Mouse (Mus musculus): ENCODE measurements around the gene Plin3.

Gene Plin3

DNA sequence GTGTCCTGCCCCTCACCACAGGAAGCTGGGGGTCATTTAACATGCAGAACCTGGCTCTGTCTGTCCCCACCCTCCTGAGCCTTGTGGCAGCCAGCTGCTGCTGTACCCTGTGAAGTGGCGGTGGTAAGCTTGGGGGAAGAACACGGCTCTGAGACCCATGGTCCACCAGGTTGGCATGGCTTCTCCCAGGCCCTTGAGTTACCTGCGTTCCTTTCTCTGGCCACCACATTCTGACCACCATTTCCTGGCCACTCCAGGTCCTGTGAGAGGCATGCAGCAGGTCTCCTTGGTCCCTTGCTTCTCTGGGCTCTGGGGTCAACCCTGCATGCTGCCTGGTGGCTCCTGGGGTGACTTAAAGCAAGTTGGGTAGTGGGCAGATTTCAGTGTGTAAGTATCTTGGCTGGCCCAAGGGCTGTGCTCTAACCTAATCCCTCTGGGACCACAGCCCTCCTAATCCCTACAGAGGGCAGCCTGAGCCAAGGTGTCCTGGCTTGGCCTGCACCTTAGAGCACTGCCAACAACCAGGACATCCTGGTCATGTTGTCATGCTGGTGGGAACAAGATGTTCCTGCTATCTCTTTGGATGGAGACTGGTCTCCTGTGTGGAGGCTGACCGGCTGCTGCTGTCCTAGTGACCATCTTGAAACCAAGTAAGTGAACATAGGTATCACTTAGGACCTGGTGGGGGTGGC lies at the start of gene Plin3:
Gene Plin3, minus strand, starts transcription at position 343 of the 692 bp plus-strand sequence.
- CTCF ChIA-PET = interaction anchor here (0.7 to 0.8 kb wide), 2 partner anchors 11 to 171 kb away, joined by 3 to 4 read pairs; partner anchors contain the start of gene Lrg1

DNA sequence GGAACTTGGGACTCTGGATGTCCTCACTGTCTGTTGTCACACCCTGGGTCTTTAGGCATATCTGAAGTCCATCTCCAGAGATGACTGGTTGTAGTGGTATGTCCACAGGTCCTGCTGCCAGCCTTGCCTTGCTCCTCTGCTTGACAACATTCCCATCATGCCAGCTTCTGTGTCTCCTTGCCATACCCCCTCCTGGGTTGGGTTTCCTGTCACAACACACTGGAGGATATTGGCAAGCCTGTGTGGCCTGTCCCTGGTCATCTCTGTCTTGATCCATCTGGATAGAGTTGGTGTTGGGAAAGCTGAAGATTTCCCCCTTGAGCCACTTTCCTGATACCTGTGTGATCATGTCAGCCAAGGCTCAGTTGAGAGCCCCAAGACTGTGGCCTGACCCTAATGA lies 48.0 kb upstream of the Plin3 start:
- CTCF ChIA-PET = interaction anchor here (0.7 to 3.8 kb wide), 2 partner anchors 10 to 54 kb away, joined by 3 to 10 read pairs; no protein-coding TSS in a partner anchor

DNA sequence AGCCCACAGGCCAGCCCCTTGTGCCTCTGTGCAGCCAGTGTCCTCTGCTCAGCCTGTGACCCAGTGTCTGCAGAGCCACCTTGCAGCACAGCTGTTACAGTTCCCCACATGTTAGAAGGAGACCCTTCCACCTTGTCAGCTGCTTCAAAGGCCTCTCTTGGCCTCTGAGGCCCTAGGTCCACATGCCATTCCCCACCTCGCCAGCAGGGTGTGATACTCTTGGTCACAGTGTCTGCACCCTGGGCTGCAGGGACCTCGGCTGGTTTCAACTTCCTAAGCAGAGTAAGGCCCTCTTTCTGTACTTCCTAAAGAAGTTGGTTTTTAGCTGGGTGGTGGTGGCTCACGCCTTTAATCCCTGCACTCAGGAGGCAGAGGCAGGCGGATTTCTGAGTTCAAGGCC lies 46.2 kb upstream of the Plin3 start:
- CTCF ChIA-PET = interaction anchor here (1.3 to 3.8 kb wide), 2 partner anchors 9 to 12 kb away, joined by 4 to 10 read pairs; no protein-coding TSS in a partner anchor

DNA sequence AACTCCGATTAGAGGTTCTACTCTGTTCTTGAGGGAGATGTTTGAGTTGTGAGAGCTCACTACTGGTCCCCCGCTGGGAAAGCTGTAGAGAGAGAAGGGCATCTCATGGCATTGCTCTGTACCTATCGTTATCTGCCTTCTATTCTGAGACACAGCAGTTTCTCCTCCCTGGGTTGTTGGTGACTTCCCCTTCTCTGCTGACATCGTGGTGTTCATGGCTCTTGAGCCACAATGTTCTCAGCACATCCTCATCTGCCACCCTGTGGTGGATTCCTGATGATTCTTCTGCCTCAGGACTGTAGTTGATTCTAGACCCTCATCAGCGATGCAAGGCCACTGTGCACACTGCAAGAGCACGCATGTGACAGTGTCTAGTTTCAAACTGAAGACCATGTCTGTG lies 45.1 kb upstream of the Plin3 start:
- CTCF ChIA-PET = interaction anchor here (3.8 kb wide), 1 partner anchor 13 kb away, joined by 10 read pairs; no protein-coding TSS in a partner anchor

DNA sequence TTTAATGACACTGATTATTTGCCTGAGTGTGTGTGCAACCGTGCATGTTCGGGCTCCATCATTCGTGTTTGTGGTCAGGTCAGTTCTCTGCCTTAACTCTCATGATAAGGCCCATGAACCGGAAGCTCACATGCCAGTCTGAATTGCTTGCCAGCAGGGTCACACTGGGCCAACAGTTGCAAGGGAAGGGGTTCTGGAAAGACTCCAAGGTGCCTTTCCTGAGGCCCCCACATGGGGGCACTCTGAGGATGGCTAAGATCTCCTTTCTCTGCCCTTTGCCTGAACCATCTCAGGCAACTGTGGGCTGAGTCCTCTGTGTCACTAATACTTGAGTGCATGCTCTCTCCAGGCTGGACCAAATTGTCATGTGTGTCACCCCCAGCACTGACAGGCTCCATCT lies 44.5 kb upstream of the Plin3 start:
- CTCF ChIA-PET = interaction anchor here (0.6 kb wide), 1 partner anchor 218 kb away, joined by 6 read pairs; no protein-coding TSS in a partner anchor

DNA sequence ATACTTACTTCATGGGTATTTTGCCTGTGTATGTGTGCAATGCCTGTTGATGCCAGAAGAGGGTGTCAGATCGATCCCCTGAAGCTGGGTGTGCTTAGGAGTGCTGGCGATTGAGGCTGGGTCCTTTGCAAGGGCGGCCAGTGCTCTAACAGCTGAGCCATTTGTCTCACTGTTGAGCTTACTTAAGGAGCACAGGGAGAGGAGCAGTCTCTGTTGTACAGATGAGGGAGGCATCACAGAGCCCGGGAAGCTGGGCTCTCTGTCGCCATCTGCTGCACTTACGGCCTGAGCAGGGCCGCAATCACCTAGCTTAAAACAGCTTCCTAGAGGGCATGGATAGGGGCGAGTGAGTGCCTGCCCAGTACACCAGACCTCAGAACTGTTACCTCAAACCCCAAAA lies 40.3 kb upstream of the Plin3 start:
- CTCF ChIA-PET = no interaction called here

GRCm38 (mm10) chr17:56331256-56331655 lies 38.6 kb upstream of the Plin3 start:
- CTCF ChIA-PET = no interaction called here

DNA sequence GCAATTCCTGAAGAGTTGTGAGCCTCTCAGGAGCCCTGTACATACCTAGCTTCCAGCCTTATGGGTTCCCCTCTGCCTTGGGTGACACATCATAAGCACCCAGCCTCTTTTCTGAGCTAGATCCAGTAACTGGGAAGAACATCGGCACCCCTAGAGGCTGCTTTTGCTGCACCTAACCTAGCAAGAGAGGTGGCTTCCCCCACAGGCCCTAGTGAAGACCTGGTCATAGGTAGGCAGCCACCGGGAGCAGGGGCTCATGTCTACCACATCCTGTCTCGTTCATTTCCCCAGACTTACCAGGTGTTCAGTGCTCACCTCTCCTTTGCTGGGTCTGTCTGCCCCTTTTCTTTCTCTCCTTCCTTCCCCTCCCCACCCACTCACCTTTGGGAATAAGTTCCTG lies 37.7 kb upstream of the Plin3 start:
- CTCF ChIA-PET = interaction anchor here (0.9 kb wide), 1 partner anchor 9 kb away, joined by 4 read pairs; no protein-coding TSS in a partner anchor

DNA sequence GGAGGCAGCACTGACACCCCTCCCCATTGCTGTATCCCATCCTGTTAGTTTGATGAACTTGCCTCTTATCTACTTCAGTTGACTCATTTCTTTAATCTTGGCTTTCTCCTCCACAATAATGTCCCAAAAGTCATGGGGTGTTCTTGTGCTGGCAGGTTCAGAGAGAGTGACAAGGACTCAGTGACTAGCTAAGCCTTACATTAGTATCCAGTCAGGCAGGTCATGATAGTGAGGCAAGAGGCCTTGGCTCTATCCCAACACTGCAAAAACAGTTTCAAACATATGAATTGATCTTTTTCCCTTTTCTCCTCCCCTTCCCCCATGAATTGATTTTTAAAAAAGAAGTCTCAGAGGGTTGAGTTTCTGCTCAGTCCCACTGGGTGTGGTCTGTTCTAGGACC lies 36.6 kb upstream of the Plin3 start:
- CTCF ChIA-PET = interaction anchor here (0.9 kb wide), 1 partner anchor 10 kb away, joined by 4 read pairs; no protein-coding TSS in a partner anchor

DNA sequence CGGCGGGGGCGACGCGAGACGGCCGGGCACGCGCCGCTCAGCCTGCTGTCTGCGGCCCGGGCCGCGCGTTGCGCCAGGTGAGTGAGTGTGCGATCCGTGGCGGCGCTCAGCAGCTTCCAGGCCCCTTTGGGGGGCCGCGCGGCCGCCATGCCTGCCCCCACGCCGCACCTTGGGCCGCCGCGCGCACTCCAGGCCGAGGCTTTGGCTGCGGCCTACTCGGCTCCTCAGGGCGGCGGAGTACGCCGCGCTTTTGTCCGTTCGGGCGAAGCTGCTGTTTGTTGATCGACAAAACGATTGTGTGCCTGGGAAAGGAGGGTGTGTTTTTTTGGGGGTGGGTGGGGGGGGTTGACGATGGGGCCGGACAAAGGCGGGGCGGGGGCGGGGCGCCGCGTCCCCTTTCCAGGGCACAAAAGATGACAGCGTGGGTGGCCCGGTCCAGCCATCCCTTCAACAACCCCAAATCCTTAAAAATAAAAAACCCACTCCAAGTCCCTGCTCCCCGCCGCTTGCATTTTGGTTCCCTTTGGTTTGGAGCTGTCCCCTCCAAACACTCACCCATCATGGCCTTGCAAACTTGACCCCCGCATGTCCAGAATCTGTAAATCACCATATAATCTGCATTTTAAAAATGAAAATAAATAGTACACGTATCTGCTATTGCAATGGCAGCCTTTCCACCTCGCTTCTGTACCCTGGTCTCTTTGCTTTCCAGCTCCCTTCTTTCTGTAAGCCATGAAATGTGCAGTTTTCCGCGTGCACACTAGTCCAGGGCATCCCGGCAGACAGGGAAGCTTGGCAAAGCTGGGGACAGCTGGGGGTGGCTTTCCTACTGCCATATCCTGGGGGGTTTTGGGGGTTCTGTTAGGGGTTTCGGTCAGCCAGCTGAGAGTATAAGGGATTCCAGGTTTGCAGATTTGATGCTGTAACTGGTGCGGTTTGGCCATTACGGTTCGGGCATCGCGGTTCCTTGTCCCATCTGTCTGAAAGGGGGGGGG lies 33.8 kb upstream of the Plin3 start:
- CTCF ChIA-PET = interaction anchor here (0.5 to 0.9 kb wide), 4 partner anchors 11 to 270 kb away, joined by 3 to 11 read pairs (median 4); no protein-coding TSS in a partner anchor

- CTCF ChIA-PET = interaction anchor here (0.8 to 0.9 kb wide), 2 partner anchors 18 to 34 kb away, joined by 3 read pairs; no protein-coding TSS in a partner anchor
These were observed 32.9 kb upstream of the Plin3 start, which contains the start of gene Kdm4b for GRCm38 (mm10) chr17:56325450-56326152. Gene Kdm4b (plus strand): TSS chr17:56326062.

DNA sequence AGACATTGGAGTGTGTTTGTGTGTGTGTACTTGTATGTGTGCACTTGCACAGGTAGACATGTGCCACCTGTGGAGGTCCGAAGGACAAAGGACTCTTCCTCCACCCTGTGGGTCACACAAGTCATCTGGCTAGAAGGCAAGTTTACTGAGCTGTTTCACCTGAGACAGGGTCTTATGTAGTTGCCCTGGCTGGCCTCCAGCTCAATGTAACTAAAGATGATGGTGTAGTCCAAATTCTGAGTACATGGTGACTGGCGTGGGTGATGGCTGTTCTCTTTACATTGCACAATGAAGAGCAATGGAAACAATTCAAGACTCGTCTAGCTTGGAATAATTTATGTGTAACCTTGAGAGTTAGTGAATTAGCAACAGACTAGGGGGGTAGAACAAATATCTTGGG lies 31.7 kb upstream of the Plin3 start:
- CTCF ChIA-PET = no interaction called here

DNA sequence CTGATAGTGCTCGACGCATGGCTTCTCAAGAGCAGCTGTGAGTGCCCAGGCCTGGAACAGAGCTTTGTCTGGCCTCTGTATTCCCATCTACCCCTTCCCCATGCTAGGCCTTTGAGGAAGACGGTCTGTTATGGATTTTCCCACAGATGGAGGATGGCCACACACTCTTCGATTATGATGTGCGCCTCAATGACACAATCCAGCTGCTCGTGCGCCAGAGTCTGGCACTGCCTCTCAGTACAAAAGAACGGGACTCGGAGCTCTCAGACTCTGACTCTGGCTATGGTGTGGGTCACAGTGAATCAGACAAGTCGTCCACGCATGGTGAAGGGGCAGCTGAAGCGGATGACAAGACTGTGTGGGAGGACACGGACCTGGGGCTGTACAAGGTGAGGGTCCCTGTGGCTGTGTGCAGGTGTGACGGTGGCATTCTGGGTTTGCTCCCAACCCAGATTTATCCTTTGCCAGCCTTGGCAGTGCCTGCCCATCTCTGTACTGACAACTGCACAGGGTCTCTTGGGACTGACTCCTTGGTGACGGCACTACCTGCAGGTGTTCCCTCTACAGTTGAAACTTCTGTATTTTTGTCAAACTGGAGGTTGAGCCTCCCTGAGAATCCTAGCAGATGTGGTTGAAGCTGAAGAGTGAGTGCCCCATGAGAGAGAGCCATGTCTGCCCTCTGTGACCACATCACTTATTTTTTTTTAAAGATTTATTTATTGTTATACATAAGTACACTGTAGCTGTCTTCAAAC lies 16.7 kb upstream of the Plin3 start:
- CTCF ChIA-PET = no interaction called here

GRCm38 (mm10) chr17:56308088-56308487 lies 15.4 kb upstream of the Plin3 start:
- CTCF ChIA-PET = interaction anchor here (1.3 kb wide), 1 partner anchor 17 kb away, joined by 3 read pairs; no protein-coding TSS in a partner anchor

GRCm38 (mm10) chr17:56305826-56306225 lies 13.2 kb upstream of the Plin3 start:
- CTCF ChIA-PET = interaction anchor here (0.6 kb wide), 1 partner anchor 48 kb away, joined by 4 read pairs; no protein-coding TSS in a partner anchor

DNA sequence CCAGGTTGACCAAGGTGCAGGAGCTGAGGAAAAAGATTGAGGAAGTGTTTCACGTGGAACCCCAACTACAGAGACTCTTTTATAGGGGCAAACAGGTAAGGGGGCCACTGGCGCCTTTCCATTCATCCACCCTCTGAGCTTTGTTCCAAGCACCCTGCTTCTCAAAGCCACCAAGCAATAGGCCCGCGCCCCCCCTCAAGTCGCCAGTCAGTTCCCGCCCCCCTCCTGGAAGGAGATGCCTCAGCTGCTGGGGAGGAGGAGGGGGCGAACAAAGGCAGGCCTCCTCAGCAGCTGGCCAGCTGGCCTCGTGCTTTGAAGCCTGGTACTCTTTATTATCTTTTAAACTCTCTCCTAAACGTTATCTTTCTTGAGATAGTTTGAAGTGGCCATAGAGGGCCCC lies 12.5 kb upstream of the Plin3 start:
- CTCF ChIA-PET = interaction anchor here (0.6 to 0.7 kb wide), 2 partner anchors 39 to 48 kb away, joined by 4 read pairs; no protein-coding TSS in a partner anchor

DNA sequence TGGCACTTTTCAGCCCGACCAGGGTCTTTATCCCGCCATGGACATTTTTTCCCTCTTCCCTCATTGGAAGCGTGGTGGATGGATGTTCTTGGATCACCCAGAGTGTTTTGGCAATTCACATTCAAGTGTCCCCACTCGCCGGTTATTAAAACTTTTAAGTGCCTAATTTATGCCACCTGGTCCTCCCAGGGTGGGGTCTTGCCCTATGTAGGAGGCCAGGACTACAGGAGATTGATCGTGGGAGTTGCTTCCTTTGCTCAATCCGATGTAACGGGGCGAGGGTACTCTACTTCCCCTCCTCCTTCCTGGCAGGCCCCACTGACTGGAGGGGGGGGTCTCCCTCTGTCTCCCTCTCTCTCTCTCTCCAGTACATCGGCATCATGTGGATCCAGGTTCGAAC lies 12.0 kb upstream of the Plin3 start:
- CTCF ChIA-PET = interaction anchor here (0.7 kb wide), 1 partner anchor 38 kb away, joined by 4 read pairs; no protein-coding TSS in a partner anchor

DNA sequence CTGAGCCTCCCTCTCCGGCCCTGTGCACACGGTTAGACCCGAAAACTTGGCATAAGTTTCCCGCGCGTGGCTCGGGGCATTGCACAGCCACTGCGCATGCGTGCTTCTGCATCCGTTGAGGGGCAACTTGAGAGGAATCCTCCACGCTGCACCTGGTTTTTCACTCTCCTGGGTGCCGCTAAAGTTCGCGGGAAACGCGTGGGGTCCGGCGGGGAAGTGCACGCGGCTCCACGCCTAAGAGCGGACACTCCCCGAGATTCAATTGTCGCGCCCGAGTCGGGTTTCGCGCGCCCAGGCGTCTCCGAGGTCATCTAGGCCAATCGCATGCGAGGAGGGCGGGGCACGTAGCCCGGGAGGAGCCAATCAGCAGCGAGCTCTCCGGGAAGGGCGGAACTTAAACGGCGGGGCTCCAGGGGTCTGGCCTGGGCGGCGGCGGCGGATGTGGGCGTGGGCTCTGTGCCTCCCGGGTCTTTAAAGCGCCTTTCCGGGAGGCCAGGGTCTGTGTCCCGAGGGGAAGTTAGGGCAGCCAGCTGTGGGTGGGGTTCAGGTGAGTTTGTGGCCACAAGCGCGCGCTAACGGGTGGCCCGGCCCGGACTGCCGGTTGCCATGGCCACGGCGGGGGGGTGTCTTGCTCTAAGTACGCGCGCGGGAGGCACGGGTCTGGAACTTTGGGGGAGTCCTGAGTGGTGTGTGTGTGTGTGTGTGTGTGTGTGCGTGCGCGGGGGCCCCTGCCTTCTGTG lies 11.3 kb upstream of the Plin3 start:
- CTCF ChIA-PET = interaction anchor here (0.7 to 0.9 kb wide), 3 partner anchors 11 to 121 kb away, joined by 3 to 4 read pairs (median 4); no protein-coding TSS in a partner anchor

DNA sequence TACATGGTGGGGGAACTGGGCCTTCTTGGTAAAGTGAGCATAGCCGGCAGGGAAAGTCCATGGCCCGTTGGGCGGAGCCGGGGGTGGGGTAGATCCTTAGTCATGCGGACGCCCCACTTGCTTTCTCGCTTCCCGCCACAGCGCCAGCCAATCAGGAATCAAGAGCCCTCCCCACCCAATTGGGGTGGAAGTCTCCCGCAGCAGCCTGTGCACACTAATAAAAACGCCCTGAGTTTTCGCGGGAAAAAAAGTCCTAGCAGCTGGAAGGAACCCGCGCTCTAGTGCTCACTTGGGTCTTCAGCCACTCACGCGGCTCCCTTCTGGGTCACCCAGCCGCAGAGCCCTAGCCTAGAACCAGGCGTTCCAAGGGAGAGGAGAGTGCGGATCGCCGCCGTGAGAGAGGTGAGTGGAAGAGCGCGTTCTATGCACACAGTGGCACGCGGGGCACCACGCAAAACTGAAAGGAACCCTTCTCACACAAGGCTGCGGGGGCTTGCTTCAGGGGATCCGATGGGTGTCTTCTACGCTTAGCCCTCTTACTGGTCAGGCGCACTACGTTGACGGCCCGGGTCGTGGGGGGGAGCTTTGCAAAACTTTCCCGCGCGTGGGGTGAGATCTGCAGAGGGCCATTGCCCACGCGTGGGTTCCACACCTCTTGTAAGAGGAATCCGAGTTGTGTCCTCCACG lies 10.6 kb upstream of the Plin3 start, which contains the start of gene Uhrf1:
Gene Uhrf1, plus strand, starts transcription at position 162 of the 687 bp plus-strand sequence.
- CTCF ChIA-PET = interaction anchor here (0.9 kb wide), 1 partner anchor 10 kb away, joined by 3 read pairs; no protein-coding TSS in a partner anchor
